Mouse (Mus musculus): ENCODE results near the gene Gm4847. TPM values are rescaled to one million over a fixed set of nuclear protein-coding genes. Genes with fewer than 3 reads are reported as not detected.

Gene Gm4847
- not detected in 2 replicates for polyA plus RNA-seq (2016; fragmentation: Nextera tagmentation; extraction: Ambion mirVana)

- Histone ChIP-seq H3K27ac (ENCODE audit: poor library complexity, severe bottlenecking) (no peak within 1 kb of the TSS), H3K9me3 (replicated peaks) (peaks cover 2% of the 10 kb centered on the region), H3K4me1 (replicated peaks) (no peaks in the 10 kb centered on the region), H3K36me3 (no peaks in the 10 kb centered on the region), H3K4me2 (no peak within 1 kb of the TSS), H3K27me3 (replicated peaks) (no peaks in the 10 kb centered on the region), H3K4me3 (no peak within 1 kb of the TSS), H3K9ac (no peak within 1 kb of the TSS)
- no peak for ATAC-seq (ENCODE audit: insufficient number of reproducible peaks, low FRiP score)
- WGBS = 79% methylated on average over 2 of the region's 2 CpGs
These were observed at the start of gene Gm4847 for GRCm38 (mm10) chr1:166647593-166647992. TSS of gene Gm4847 (minus strand) at chr1:166647693.

DNA sequence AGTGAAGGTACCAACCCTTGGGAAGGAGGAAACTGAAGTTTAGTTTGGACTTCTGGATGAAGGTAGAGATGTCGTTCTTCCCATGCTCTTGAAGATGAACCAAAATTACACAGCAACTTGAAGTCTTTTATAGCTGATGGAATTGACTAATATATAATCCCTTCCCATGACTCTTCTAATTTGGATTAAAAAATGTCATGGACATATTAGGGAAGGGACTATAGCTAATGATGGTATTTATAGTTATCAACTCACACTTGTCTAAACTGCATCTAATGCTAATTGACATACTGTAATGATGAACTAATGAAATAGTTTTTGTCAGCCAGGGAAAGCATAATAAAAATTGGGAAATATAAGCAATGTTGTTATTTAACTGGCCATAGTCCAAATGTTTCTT, 34.3 kb upstream of the Gm4847 start, which contains the start of gene Fmo9:
Gene Fmo9 (minus strand): TSS at position 101 of the 400 bp plus-strand sequence.
- H3K27ac ChIP-seq (ENCODE audit: poor library complexity, severe bottlenecking) = no peak within 1 kb of the TSS
- no peak within 1 kb of the TSS for H3K4me2 ChIP-seq
- H3K4me3 ChIP-seq = no peak within 1 kb of the TSS
- no peak for ATAC-seq (ENCODE audit: insufficient number of reproducible peaks, low FRiP score)
- H3K36me3 ChIP-seq = no peaks in the 10 kb centered on the region
- no peak within 1 kb of the TSS for H3K9ac ChIP-seq
- H3K4me1 ChIP-seq (replicated peaks) = no peaks in the 10 kb centered on the region
- H3K27me3 ChIP-seq (replicated peaks) = no peaks in the 10 kb centered on the region
- 71% methylated on average over 1 of the region's 1 CpGs for WGBS
- 0 out of 2 replicates have a peak, but pooled peaks cover 3% of the 10 kb centered on the region for H3K9me3 ChIP-seq (replicated peaks)

DNA sequence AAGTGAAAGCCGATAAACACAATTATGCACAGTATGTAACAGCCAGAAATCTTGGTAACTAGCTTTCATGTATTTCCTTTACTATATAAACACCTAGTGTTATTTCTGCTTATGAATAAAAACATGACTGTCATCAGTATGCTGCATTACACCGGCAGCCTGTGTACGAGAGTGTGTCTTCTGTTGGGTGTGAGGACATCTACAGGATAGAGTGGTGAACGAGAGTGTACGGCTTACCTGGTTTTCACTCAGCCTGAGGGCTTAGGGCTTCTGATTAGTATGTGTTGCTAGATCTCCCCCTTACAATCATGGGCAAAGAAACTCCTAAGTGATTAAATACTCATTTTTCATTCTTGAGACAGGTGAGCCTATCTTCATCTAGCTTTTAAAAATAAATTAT, 21.8 kb upstream of the Gm4847 start:
- Histone ChIP-seq H3K4me1 (replicated peaks) (no peaks in the 10 kb centered on the region), H3K27ac (ENCODE audit: poor library complexity, severe bottlenecking) (no peak overlapping the region), H3K36me3 (no peaks in the 10 kb centered on the region), H3K4me3 (no peak overlapping the region), H3K27me3 (replicated peaks) (no peaks in the 10 kb centered on the region), H3K4me2 (no peak overlapping the region), H3K9me3 (replicated peaks) (peaks cover 2% of the 10 kb centered on the region; the same call in 1 of the 2 replicates), H3K9ac (no peak overlapping the region)
- ATAC-seq (ENCODE audit: insufficient number of reproducible peaks, low FRiP score) = no peak
- 84% methylated on average over 5 of the region's 5 CpGs for WGBS

DNA sequence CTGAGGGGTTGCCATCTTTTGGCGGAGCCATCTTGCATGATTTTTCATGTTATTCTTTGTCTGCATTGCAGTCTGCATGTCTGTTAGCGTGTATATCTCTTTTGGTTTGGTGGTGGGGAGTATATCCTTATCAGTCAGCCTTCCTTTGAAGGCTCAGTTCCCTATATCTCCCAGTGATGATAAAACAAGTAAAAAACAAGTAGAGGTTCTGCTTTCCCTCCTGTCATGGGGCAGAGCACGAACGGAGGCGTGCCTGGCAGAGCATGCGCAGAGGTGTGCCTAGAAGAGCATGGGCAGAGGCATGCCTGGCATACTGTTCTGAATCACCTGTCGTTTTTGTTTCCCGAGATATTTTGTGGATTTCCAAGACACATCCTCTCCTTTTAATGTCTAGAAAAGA, 13.3 kb upstream of the Gm4847 start:
- Histone ChIP-seq H3K4me3 (no peak overlapping the region), H3K4me1 (replicated peaks) (no peaks in the 10 kb centered on the region), H3K27me3 (replicated peaks) (no peaks in the 10 kb centered on the region), H3K36me3 (no peaks in the 10 kb centered on the region), H3K27ac (ENCODE audit: poor library complexity, severe bottlenecking) (no peak overlapping the region), H3K4me2 (no peak overlapping the region), H3K9ac (no peak overlapping the region), H3K9me3 (replicated peaks) (0 out of 2 replicates have a peak, but pooled peaks cover 2% of the 10 kb centered on the region)
- 65% methylated on average over 8 of the region's 8 CpGs for WGBS
- ATAC-seq (ENCODE audit: insufficient number of reproducible peaks, low FRiP score) = no peak

Small RNAs within 50 kb of the gene (microRNA-seq; reads per million reads assigned to microRNA genes)
- gene Gm22992 = not detected

Other genes with a start within 250 kb of the Gm4847 start
- 15.3 and 17.4 TPM in 2 replicates for gene Pogk, start 237.8 kb downstream of the Gm4847 start, polyA plus RNA-seq (2016; fragmentation: Nextera tagmentation; extraction: Ambion mirVana)
- gene Gm4846, start 150.1 kb downstream of the Gm4847 start, polyA plus RNA-seq (2016; fragmentation: Nextera tagmentation; extraction: Ambion mirVana) = not detected in 2 replicates
- not detected in 2 replicates for gene Fmo9, start 34.2 kb upstream of the Gm4847 start, polyA plus RNA-seq (2016; fragmentation: Nextera tagmentation; extraction: Ambion mirVana)